Mouse (Mus musculus): ENCODE data around the gene Lama2.

DNA sequence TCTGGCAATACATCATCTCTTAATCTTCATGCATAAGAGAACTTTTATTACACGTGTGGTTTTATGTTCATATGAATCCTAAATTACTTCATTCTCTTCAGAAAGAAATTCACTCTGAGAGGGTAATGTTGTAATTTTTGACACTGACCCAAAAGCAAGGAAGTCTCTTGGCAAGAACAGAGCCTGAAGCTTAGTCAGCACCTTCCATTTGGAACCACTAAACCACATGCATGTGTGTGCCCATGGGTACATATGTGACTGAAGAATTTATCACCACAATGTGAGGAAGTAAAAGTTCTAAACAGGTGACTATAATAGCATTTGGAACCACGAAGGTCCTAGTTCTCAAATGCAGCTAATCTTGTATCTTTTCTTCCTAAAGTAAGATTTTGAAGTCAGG is 353.7 kb downstream of the Lama2 start:
- TF ChIP-seq POLR2A (IDR thresholded peaks at IDR 0.05; ENCODE audit: insufficient read depth, low read length) = no peak
- no peak for TF ChIP-seq CTCF (IDR thresholded peaks at IDR 0.05; ENCODE audit: low read depth, low read length)
- no peak for TF ChIP-seq EP300 (IDR thresholded peaks at IDR 0.05; ENCODE audit: insufficient read depth, low read depth, low read length)

Measured in ES-Bruce4 (cell line).